Mouse (Mus musculus) liver, adult 2 months (tissue): Measurements from ENCODE around the gene Polr2l. TPM values are rescaled to one million over a fixed set of nuclear protein-coding genes. Genes with fewer than 3 reads are reported as not detected.

ENCODE experiments used
- DNase-seq: peaks from one replicate; pipeline ENCODE4 v3.0.0-alpha.2; 2011; ENCODE audit warnings: low read depth, low spot score; ENCODE audit errors: extremely low read depth
- H3K27ac ChIP-seq: fragments of 200-500 bp; replicated peaks from 2 replicates; pipeline ENCODE4 v1.5.1; 2012; ENCODE audit warnings: low read depth, mild to moderate bottlenecking, control low read depth, inconsistent platforms, low read length; ENCODE audit not compliant: insufficient read depth
- H3K27me3 ChIP-seq: fragments of 200-500 bp; 2 replicates; pipeline ENCODE4 v1.6.1; 2012; ENCODE audit warnings: mild to moderate bottlenecking, moderate library complexity, low read length, inconsistent platforms; ENCODE audit not compliant: control insufficient read depth, insufficient read depth
- H3K36me3 ChIP-seq: fragments of 200-500 bp; 2 replicates; pipeline ENCODE4 v1.6.1; 2012; ENCODE audit warnings: low read length, inconsistent platforms; ENCODE audit not compliant: control insufficient read depth, insufficient read depth
- H3K4me1 ChIP-seq: fragments of 200-500 bp; 2 replicates; pipeline ENCODE4 v1.6.1; 2011; ENCODE audit warnings: low read length; ENCODE audit not compliant: control insufficient read depth, insufficient read depth
- H3K4me3 ChIP-seq: fragments of 200-500 bp; 2 replicates; pipeline ENCODE4 v1.5.1; 2011; ENCODE audit warnings: low read depth, mild to moderate bottlenecking, control low read depth, low read length, moderate library complexity; ENCODE audit not compliant: insufficient read depth
- H3K79me2 ChIP-seq: fragments of 200-500 bp; 2 replicates; pipeline ENCODE4 v1.6.1; 2012; ENCODE audit warnings: inconsistent platforms, mild to moderate bottlenecking, low read length, moderate library complexity; ENCODE audit not compliant: control insufficient read depth, insufficient read depth
- H3K9ac ChIP-seq: fragments of 200-500 bp; 2 replicates; pipeline ENCODE4 v1.6.1; 2012; ENCODE audit warnings: low read depth, mild to moderate bottlenecking, control low read depth, inconsistent platforms, low read length
- CTCF ChIP-seq: fragments of 200-500 bp; IDR thresholded peaks from 2 replicates; pipeline ENCODE4 v1.5.1; 2011; ENCODE audit warnings: low read depth, low read length, control low read depth
- POLR2A ChIP-seq: fragments of 200-500 bp; IDR thresholded peaks from 2 replicates; pipeline ENCODE4 v1.6.1; 2011; ENCODE audit warnings: low read length, control low read depth; ENCODE audit not compliant: insufficient read depth; ENCODE audit errors: extremely low read depth
- WGBS: fragments of 180-500 bp; shearing (Covaris S2); methylation state at CpG from one replicate; pipeline ENCODE4 v1.1.7; 2018; 5-methylcytosine and 5-hydroxymethylcytosine counted together
- polyA plus RNA-seq: library from polyadenylated mRNA; depleted of rRNA; stranded (reverse); fragments of >200 nt; gene quantifications from 2 replicates; pipeline ENCODE4 v1.2.3, GENCODE M21; 2012; rRNA removed
- total RNA-seq: library from RNA; depleted of rRNA; stranded (reverse); fragments of >200 nt; gene quantifications from 2 replicates; pipeline ENCODE4 v1.2.3, GENCODE M21; 2014; rRNA removed

The Polr2l gene
- total and polyA plus RNA-seq, 2 experiments = 41.1 to 42.8 TPM

DNA sequence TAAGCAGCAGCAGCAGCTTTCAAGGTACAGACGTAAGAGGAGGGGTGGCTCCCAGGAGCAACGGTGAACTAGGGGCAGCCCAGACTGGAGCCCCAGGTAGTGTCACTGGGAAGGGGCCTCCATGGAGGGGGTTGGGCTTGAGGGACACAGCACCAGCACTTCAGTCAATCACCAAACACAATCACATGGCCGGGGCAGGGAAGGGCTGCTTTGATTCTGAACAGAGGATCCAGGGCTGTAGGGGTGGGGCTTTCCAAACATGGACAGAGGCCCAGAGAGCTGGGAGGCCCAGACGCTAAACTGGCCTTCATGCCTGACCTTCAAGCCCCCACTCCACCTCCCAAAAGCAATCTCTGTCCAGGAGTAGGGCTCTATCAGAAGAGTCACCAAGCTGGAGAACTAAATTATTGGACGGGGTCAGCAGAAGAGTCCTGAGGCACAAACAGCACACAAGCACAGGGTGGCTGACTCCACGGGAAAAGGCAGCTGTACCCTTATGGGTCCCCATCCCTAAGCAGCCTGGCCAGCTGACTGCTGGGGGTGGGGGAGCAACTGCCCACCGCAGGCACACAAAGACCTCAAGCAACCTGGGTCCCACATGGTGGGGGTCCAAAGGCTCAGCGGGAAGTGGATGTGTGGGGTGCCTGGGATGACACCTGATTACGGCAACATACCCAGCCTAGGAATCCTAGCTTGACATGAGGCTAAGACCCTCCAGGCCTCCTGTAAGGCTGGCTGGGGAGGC lies 44.9 kb downstream of the Polr2l start:
- TF ChIP-seq POLR2A = 0 out of 2 replicates have a peak, but pooled peaks have one; percentile 10
- TF ChIP-seq CTCF = no peak
- Histone ChIP-seq H3K27ac (no peak overlapping the region), H3K27me3 (no peaks in the 10 kb centered on the region), H3K79me2 (no peaks in the 10 kb centered on the region; the same call in 1 of the 2 replicates), H3K9ac (no peak overlapping the region), H3K4me1 (peaks cover 13% of the 10 kb centered on the region), H3K4me3 (no peak overlapping the region), H3K36me3 (peaks cover 9% of the 10 kb centered on the region; the same call in 1 of the 2 replicates)
- WGBS = 61% methylated on average over 9 of the region's 9 CpGs
- peak; percentile 59 for DNase-seq

DNA sequence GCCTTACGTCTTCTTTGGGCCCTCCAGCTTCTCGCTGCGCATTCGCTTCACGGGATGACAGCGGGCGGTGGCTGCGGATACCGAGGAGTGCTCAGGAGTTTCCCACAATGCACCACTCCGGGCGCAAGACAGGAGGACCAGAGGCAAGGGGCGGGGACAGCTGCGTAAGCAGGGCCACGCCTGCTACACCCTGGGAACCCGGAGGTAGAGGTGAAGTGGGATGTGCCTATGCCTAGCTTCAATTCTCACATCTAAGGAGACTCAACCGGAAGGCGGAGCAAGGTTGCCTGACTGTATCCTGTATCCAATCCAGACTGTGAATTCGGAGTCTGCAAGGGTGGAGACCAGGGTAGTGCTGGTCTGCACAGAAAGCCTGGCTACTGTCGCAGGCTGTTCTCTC lies 45.6 kb downstream of the Polr2l start, which contains the start of gene Cend1:
Gene Cend1 (minus strand): TSS at position 182 of the 400 bp plus-strand sequence.
- DNase-seq = peak; percentile 86
- Histone ChIP-seq H3K4me1 (peaks cover 13% of the 10 kb centered on the region), H3K36me3 (peaks cover 9% of the 10 kb centered on the region; the same call in 1 of the 2 replicates), H3K27me3 (no peaks in the 10 kb centered on the region), H3K4me3 (no peak within 1 kb of the TSS), H3K27ac (no peak within 1 kb of the TSS), H3K9ac (no peak within 1 kb of the TSS), H3K79me2 (no peaks in the 10 kb centered on the region)
- 34% methylated on average over 19 of the region's 19 CpGs for WGBS
- TF ChIP-seq CTCF (no peak), POLR2A (no peak)

DNA sequence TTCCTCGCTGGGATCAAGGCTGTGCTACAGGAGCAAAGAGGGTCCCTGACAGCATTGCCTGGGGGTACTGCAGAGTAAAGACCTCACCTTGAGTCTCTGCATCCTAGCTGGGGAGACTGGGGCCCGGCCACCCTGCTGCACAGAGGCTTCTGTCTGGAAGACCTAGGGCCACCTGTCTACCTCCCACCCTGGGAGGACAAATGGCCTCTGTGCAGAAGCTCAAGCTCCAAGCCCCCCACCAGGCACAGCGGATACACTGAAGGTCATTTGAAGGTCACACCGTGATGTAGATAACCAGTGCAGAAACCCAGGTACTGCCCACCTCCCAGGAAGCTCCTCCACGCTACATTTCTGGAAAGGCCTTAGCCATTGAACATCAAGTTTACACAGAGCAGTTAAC lies 46.2 kb downstream of the Polr2l start:
- Histone ChIP-seq H3K79me2 (no peaks in the 10 kb centered on the region), H3K4me3 (no peak overlapping the region), H3K9ac (no peak overlapping the region), H3K4me1 (peaks cover 14% of the 10 kb centered on the region), H3K27me3 (no peaks in the 10 kb centered on the region), H3K36me3 (peaks cover 9% of the 10 kb centered on the region; the same call in 1 of the 2 replicates), H3K27ac (no peak overlapping the region)
- TF ChIP-seq POLR2A = no peak
- TF ChIP-seq CTCF = no peak
- DNase-seq = no peak
- 71% methylated on average over 5 of the region's 5 CpGs for WGBS

DNA sequence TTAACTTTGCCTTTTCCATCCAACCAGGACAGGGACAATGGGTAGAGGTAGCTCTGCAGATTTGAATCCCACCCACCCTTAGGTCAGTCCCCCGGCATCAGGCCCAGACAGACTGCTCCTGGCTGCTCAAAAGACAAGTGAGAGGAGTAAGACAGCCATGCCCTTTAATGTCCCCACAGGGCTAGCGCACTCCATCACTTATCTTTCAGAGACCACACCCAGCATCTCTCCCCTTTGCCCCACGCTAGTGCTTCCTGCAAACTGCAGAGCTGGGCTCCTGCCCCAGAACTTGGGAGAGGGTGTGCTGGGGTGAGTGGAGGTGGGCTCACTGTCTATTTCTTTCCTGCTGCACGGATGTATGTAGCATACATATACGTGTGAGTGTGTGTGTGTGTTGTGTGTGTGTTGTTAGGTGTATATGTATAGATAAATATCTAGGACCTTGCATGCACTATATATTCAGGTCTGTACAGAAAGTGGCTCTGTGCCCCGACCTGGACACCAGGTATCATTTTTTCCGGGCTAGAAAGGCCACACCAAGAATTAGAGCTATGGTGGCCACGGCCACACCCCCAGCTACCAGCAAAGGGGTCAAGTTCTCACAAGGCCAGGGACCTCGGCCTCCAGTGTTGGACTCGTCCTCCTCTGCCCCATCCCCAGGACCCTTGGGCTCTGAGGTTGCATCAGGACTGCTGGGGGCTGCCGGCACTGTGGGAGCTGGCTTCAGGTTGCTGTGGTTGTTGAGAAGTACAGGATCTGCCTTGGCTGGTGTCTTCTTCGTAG lies 47.8 kb downstream of the Polr2l start:
- Histone ChIP-seq H3K27me3 (no peaks in the 10 kb centered on the region), H3K36me3 (peaks cover 9% of the 10 kb centered on the region; the same call in 1 of the 2 replicates), H3K79me2 (no peaks in the 10 kb centered on the region), H3K4me3 (no peak overlapping the region), H3K9ac (no peak overlapping the region), H3K4me1 (peaks cover 13% of the 10 kb centered on the region), H3K27ac (no peak overlapping the region)
- 85% methylated on average over 12 of the region's 12 CpGs for WGBS
- TF ChIP-seq POLR2A = no peak
- no peak for TF ChIP-seq CTCF
- no peak for DNase-seq

DNA sequence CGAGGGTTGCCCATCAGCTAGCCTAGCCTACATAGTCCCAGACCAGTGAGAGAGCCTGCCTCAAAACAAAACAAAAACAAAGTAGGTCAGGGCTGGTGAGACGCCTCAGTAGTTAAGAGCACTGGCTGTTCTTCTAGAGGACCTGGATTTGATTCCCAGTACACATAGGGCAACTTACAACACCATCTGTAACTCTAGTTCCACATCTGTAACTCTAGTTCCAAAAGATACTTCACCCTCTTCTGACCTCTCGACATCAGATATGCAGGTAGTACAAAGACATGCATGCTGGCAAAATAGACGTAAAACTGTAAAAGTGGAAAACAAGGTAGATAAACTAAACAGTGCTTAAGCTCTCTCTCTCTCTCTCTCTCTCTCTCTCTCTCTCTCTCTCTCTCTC lies 51.1 kb downstream of the Polr2l start:
- Histone ChIP-seq H3K27ac (peak overlapping the region; percentile 34), H3K36me3 (no peaks in the 10 kb centered on the region), H3K4me1 (peaks cover 12% of the 10 kb centered on the region), H3K79me2 (no peaks in the 10 kb centered on the region), H3K9ac (no peak overlapping the region), H3K27me3 (no peaks in the 10 kb centered on the region), H3K4me3 (no peak overlapping the region)
- DNase-seq = peak; percentile 89
- TF ChIP-seq POLR2A = no peak
- TF ChIP-seq CTCF = no peak
- WGBS = 25% methylated on average over 4 of the region's 4 CpGs

Other genes with a start within 250 kb of the Polr2l start
- 8.1 and 12.6 TPM in 2 replicates for gene Phrf1, start 246.3 kb downstream of the Polr2l start, total RNA-seq
- 6.7 and 9.2 TPM in 2 replicates for gene Phrf1, start 246.3 kb downstream of the Polr2l start, polyA plus RNA-seq
- gene Irf7, start 208.7 kb downstream of the Polr2l start, total RNA-seq = 22.8 and 32.2 TPM in 2 replicates
- 42.4 and 102 TPM in 2 replicates for gene Irf7, start 208.7 kb downstream of the Polr2l start, polyA plus RNA-seq
- 18.5 and 40.3 TPM in 2 replicates for gene Cdhr5, start 198.3 kb downstream of the Polr2l start, total RNA-seq
- gene Cdhr5, start 198.3 kb downstream of the Polr2l start, polyA plus RNA-seq = 31.2 and 31.7 TPM in 2 replicates
- not detected in 2 replicates for gene Sct, start 196.0 kb downstream of the Polr2l start, total RNA-seq
- gene Sct, start 196.0 kb downstream of the Polr2l start, polyA plus RNA-seq = not detected in 2 replicates
- gene Drd4, start 183.1 kb downstream of the Polr2l start, total RNA-seq = not detected in 2 replicates
- gene Drd4, start 183.1 kb downstream of the Polr2l start, polyA plus RNA-seq = not detected in 2 replicates
- gene Deaf1, start 147.4 kb downstream of the Polr2l start, total RNA-seq = 3.1 and 5.8 TPM in 2 replicates
- gene Deaf1, start 147.4 kb downstream of the Polr2l start, polyA plus RNA-seq = 6.9 and 7.8 TPM in 2 replicates
- gene Tmem80, start 147.4 kb downstream of the Polr2l start, total RNA-seq = 8.9 and 10.3 TPM in 2 replicates
- 14.3 and 20.9 TPM in 2 replicates for gene Tmem80, start 147.4 kb downstream of the Polr2l start, polyA plus RNA-seq
- gene Eps8l2, start 136.3 kb downstream of the Polr2l start, total RNA-seq = 17.4 and 38.5 TPM in 2 replicates
- 80.9 and 117 TPM in 2 replicates for gene Eps8l2, start 136.3 kb downstream of the Polr2l start, polyA plus RNA-seq
- gene Taldo1, start 82.9 kb downstream of the Polr2l start, total RNA-seq = 160 and 195 TPM in 2 replicates
- 125 and 166 TPM in 2 replicates for gene Taldo1, start 82.9 kb downstream of the Polr2l start, polyA plus RNA-seq
- gene Gatd1, start 61.0 kb downstream of the Polr2l start, total RNA-seq = 15.1 and 23.5 TPM in 2 replicates
- 34.9 and 36.2 TPM in 2 replicates for gene Gatd1, start 61.0 kb downstream of the Polr2l start, polyA plus RNA-seq
- 0.13 TPM in 1 of 2 replicates, not detected in the other for gene Cend1, start 45.6 kb downstream of the Polr2l start, total RNA-seq
- gene Cend1, start 45.6 kb downstream of the Polr2l start, polyA plus RNA-seq = 0.09 and 0.10 TPM in 2 replicates
- gene Slc25a22, start 37.2 kb downstream of the Polr2l start, total RNA-seq = 26.1 and 40.7 TPM in 2 replicates
- 315 and 345 TPM in 2 replicates for gene Slc25a22, start 37.2 kb downstream of the Polr2l start, polyA plus RNA-seq
- 0.37 and 0.94 TPM in 2 replicates for gene Pidd1, start 31.1 kb downstream of the Polr2l start, total RNA-seq
- 3.8 and 4.7 TPM in 2 replicates for gene Pidd1, start 31.1 kb downstream of the Polr2l start, polyA plus RNA-seq
- 255 and 308 TPM in 2 replicates for gene Rplp2, start 27.8 kb downstream of the Polr2l start, total RNA-seq
- gene Rplp2, start 27.8 kb downstream of the Polr2l start, polyA plus RNA-seq = 265 and 286 TPM in 2 replicates
- 22.6 and 31.7 TPM in 2 replicates for gene Pnpla2, start 19.9 kb downstream of the Polr2l start, total RNA-seq
- 83.7 and 84.8 TPM in 2 replicates for gene Pnpla2, start 19.9 kb downstream of the Polr2l start, polyA plus RNA-seq
- 3.7 and 4.3 TPM in 2 replicates for gene Cracr2b, start 14.0 kb downstream of the Polr2l start, total RNA-seq
- 4.7 and 8.7 TPM in 2 replicates for gene Cracr2b, start 14.0 kb downstream of the Polr2l start, polyA plus RNA-seq
- gene Cd151, start 7.7 kb downstream of the Polr2l start, total RNA-seq = 51.9 and 52.7 TPM in 2 replicates
- gene Cd151, start 7.7 kb downstream of the Polr2l start, polyA plus RNA-seq = 92.8 and 103 TPM in 2 replicates
- 66.9 and 67.1 TPM in 2 replicates for gene Tspan4, start 108 bp upstream of the Polr2l start, total RNA-seq
- 78.1 and 135 TPM in 2 replicates for gene Tspan4, start 108 bp upstream of the Polr2l start, polyA plus RNA-seq
- gene Chid1, start 64.7 kb upstream of the Polr2l start, total RNA-seq = 24.2 and 30.6 TPM in 2 replicates
- 32.6 and 45.1 TPM in 2 replicates for gene Chid1, start 64.7 kb upstream of the Polr2l start, polyA plus RNA-seq
- 42.2 and 54.0 TPM in 2 replicates for gene Ap2a2, start 87.0 kb upstream of the Polr2l start, total RNA-seq
- gene Ap2a2, start 87.0 kb upstream of the Polr2l start, polyA plus RNA-seq = 37.9 and 38.1 TPM in 2 replicates
- 0.07 TPM in 1 of 2 replicates, not detected in the other for gene Muc6, start 180.2 kb upstream of the Polr2l start, total RNA-seq
- gene Muc6, start 180.2 kb upstream of the Polr2l start, polyA plus RNA-seq = not detected in 2 replicates
- gene Muc2, start 215.2 kb upstream of the Polr2l start, total RNA-seq = not detected in 2 replicates
- gene Muc2, start 215.2 kb upstream of the Polr2l start, polyA plus RNA-seq = 2.4 and 3.7 TPM in 2 replicates